Mouse (Mus musculus) olfactory bulb, adult 2 months (tissue): ENCODE results near the gene Frmd5.

Experiments
- CTCF ChIP-seq: fragments of 200-500 bp; IDR thresholded peaks from 2 replicates; pipeline ENCODE4 v1.5.1; 2012; ENCODE audit warnings: low read depth, mild to moderate bottlenecking, low read length, moderate library complexity; ENCODE audit not compliant: insufficient read depth
- POLR2A ChIP-seq: fragments of 200-500 bp; IDR thresholded peaks from 2 replicates; pipeline ENCODE4 v1.6.1; 2012; ENCODE audit warnings: mild to moderate bottlenecking, low read depth, low read length, moderate library complexity; ENCODE audit not compliant: insufficient read depth

GRCm38 (mm10) chr2:121841453-121841852, 34.6 kb upstream of the Frmd5 start:
- TF ChIP-seq CTCF: no peak
- TF ChIP-seq POLR2A: no peak
